Mouse (Mus musculus) lung, postnatal 0 days (tissue): ENCODE measurements around the gene Qpctl.

Experiments
- CTCF ChIP-seq: IDR thresholded peaks from 2 replicates; pipeline ENCODE4 v1.5.1; 2016; ENCODE audit warnings: antibody characterized with exemption, mild to moderate bottlenecking
- EP300 ChIP-seq: IDR thresholded peaks from 2 replicates; pipeline ENCODE4 v1.6.1; 2016; ENCODE audit warnings: antibody characterized with exemption, mild to moderate bottlenecking, control low read depth

DNA sequence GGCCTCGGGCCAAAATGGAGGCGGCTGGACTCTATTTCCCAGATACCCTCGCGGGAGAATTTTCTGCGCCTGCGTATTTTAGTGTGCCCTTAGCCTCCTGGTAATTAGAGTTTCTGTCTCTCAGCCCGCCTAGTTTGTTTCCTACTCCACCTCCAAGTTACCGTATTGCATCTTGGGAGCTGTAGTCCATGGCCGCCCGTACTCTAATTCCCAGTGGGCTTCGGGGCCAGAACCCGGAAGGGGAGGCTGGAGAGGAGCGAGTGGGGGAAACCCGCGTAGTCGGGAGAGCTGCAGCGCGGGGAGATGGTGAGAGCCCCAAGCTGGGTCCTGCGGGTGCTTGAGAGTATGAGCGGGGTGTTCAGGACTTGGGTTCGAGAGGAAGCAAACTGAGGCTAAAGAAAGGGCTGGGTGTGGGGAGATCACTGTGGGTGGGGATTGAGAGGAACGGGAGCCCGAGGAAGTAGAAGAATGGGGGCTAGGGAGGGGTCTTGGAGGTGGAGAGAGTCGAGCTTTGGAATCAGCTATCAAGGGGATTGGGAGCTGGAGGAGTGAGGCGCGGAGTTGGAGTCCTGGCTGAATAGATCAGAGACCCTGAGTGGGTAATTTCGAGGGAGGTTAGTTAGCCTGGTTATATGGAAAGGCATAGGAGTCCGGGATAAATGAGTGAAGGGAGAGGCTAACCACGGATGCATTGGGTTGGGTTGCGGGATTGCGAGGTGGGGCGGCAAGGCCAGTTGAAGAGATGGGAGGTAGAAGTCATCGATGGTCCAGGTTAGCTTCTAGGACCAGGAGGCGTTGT lies 29.3 kb downstream of the Qpctl start, which contains the start of gene Fbxo46:
- TF ChIP-seq CTCF (no peak), EP300 (no peak)
